Mouse (Mus musculus): Measurements from ENCODE around the gene Slbp.

The Slbp gene

GRCm38 (mm10) chr5:33657251-33657786, 4.9 kb upstream of the Slbp start:
- TF ChIP-seq GATA4 (IDR thresholded peaks at IDR 0.05; ENCODE audit: insufficient replicate concordance, low read length), result no peak

DNA sequence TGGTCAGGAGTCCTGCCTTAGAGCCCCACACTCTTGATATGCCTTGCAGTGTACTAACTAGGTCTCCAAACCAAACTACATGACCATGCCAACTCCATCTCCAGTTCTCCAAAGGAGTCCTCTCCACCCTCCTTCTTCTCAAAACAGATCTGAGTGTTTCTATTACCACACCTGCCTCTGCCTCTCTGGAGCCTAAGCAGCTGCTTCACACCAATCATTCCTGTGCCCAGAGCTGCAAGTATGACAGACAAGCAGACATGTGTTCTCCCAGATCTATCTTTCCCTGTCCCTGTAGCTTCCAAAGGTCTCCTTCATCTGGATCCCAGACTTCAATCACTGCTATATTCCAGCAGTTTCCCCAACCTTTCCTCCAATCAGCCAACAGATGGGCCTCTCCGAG, 4.4 kb upstream of the Slbp start:
- TF ChIP-seq GATA4 (IDR thresholded peaks at IDR 0.05; ENCODE audit: insufficient replicate concordance, low read length), result no peak

- TF ChIP-seq GATA4 (IDR thresholded peaks at IDR 0.05; ENCODE audit: insufficient replicate concordance, low read length), result no peak
Observed at GRCm38 (mm10) chr5:33655251-33655840, 3.0 kb upstream of the Slbp start.

DNA sequence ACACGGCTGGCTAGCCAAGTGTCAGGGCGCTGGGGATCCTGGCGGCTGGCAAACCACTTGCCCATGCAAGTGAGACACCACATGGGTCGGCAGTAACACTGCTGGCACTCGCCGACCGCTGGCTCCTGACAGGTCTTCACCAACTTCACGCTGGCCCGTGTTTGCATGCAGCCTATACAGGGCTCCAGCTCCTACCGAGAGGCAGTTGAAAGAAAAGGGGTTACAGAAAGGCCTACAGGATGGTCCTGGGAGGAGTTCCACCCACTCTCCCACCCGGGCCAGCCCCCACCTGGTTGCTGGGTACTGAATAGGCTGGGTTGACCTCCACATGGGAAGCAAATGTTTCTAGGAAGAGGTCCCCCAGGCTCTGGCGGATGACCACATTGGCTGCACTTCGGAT, 2.0 kb upstream of the Slbp start:
- TF ChIP-seq GATA4 (IDR thresholded peaks at IDR 0.05; ENCODE audit: insufficient replicate concordance, low read length), result no peak

DNA sequence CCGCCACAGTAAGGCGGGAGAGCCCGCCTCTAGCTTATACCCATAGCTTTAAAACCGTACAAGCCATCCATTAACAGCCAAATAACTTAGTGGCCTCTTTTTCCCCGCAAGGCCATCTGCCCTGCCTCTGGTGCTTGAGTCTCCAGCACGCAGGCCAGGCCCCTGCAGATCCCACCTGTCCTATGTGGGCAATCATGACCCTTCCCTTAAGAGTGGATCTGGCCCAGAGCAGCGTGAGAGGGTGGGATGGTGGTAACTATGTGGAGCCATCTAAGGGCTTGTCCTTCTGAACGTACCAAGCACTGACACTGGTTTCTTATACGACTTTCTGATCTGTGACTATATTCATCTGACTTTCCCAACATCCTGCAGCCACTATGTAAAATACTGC, 404 bp upstream of the Slbp start:
- TF ChIP-seq GATA4 (IDR thresholded peaks at IDR 0.05; ENCODE audit: insufficient replicate concordance, low read length), result no peak

DNA sequence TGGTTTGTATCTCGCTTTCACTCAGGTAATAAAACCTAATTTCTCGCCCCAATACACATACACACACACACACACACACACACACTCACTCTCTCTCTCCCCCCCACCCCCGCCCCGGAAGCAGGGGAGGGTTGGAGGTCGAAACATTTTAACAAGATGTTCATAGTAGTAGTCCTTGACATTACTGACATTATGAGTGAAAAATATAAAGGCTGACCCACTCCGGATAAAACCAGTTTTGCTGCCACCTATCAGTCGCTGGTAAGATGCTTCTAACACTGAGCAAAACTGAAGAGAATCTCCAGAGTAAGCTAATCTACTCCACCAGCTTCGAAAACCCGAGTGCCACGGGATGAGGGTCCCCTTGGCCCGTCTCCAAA, 843 bp downstream of the Slbp start:
- no peak for TF ChIP-seq GATA4 (IDR thresholded peaks at IDR 0.05; ENCODE audit: insufficient replicate concordance, low read length)

GRCm38 (mm10) chr5:33651017-33651416, 1.4 kb downstream of the Slbp start:
- TF ChIP-seq GATA4 (IDR thresholded peaks at IDR 0.05; ENCODE audit: insufficient replicate concordance, low read length), result no peak

DNA sequence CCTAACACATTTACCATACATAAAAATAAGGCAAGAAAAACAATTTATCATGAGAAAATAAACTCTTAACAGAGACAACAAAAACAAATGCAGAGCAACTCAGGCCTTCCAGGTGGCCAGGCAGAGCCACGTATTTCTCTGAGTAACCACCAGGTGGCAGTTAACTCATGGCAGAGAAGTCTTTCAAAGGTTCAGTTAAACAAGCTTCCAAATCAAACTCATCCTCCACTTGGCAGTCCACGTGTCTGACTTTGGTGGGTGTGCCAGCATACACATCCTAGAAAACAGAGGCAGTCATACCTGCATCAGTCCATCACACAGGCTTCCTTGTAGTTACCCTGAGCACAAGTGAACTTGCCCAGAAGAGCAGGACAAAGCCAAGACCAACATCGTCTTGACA, 11.7 kb downstream of the Slbp start:
- no peak for TF ChIP-seq GATA4 (IDR thresholded peaks at IDR 0.05; ENCODE audit: insufficient replicate concordance, low read length)

DNA sequence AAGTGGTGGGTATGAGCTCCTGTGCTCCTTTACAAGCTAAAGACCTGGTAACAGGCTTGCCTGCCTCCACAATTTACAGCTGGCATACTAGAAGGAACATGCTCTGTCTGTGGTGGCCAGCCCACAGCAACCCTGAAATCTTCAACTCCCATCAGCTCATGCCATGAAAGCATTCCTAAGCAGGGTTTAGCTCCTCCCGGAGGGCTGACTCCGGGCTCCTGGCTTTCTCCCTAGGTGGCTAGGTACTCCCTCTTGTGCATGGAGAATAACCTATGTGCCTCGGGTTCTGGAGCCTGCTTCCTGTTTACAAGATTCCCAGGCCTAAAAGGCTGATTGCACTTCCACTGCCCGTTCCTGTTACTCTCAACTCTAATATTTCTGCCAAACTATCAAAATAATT, 13.5 kb downstream of the Slbp start:
- TF ChIP-seq GATA4 (IDR thresholded peaks at IDR 0.05; ENCODE audit: insufficient replicate concordance, low read length), result peak; percentile 59; the same call in 1 of the 2 replicates

- no peak for TF ChIP-seq GATA4 (IDR thresholded peaks at IDR 0.05; ENCODE audit: insufficient replicate concordance, low read length)
Observed at GRCm38 (mm10) chr5:33637606-33638350, 14.6 kb downstream of the Slbp start.

DNA sequence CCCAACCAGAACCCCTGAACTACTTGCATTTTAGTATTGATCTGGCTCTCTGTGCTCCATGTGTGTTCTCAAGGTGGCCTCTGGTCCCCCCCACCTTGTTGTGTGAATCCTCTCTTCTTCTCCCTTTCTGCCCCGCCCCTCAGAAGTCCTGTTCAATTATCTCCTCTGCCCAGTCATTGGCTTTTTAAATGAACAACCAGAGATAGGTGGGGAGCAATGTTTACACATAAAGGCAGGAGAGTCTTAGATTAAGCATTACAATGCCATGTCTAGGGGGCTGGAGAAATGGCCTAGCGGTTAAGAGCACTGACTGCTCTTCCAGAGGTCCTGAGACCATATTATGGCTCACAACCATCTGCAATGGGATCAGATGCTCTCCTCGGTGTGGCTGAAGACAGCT, 17.0 kb downstream of the Slbp start:
- TF ChIP-seq GATA4 (IDR thresholded peaks at IDR 0.05; ENCODE audit: insufficient replicate concordance, low read length), result no peak

GRCm38 (mm10) chr5:33632526-33632925, 19.8 kb downstream of the Slbp start:
- no peak for TF ChIP-seq GATA4 (IDR thresholded peaks at IDR 0.05; ENCODE audit: insufficient replicate concordance, low read length)

DNA sequence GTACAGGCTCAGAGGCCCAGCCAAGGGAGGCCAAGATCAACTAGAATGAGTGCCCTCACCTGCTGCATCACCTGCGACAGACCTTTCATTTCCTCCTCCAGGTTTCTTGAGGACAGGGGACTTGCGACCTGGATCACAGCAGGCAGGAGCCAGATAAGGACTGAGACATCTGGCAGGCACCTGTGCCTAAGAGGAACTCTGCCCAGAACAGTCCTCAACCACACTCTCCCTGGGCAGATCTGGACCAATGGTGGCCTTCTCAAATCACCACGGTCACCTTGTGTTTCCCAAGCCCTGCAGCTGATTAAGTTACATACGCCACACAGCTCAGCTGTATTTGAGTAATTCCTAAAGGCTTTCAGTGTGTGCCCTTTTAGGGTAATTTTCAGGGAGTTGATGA, 21.8 kb downstream of the Slbp start:
- no peak for TF ChIP-seq GATA4 (IDR thresholded peaks at IDR 0.05; ENCODE audit: insufficient replicate concordance, low read length)

- TF ChIP-seq GATA4 (IDR thresholded peaks at IDR 0.05; ENCODE audit: insufficient replicate concordance, low read length), result no peak
Observed at GRCm38 (mm10) chr5:33630061-33630460, 22.3 kb downstream of the Slbp start.

DNA sequence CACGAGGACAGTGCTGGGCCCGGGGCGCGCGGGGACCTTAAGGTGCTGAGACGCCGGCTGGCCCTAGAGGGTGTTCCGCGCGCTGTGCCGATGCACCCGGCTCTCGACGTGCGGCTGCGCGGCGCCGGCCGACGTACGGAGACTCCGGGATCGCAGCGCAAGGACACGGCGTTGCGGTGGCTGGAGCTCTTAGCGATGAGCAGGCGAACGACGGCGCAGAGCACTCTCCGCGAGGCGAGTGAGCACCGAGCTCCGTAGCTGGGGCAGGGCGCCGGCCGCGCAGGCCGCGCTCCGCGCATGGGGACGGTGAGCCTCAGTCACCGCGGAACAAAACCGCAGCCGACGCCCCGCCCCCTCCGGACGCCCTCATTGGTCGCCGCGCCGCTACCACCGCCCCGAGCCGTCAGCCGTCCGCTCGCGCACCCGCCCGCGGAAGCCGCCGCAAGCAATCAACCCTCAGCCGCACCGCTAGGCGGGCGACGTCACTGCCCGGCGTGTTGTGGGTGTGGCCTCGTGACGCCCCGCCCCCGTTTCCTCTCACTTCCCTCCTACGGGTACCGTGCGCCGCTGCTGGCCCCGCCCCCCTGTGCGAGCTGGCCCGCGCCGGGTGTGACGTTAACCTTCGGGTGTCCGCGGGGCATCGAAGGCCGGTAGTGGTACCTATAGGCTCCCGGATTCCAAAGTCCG, 22.9 kb downstream of the Slbp start, which contains the start of the genes Fam53a and Gm9903:
Gene Fam53a (minus strand): TSS at position 335 of the 687 bp plus-strand sequence.
Gene Gm9903 (plus strand): TSS at position 625 of the 687 bp plus-strand sequence.
- no peak; the same call in 1 of the 2 replicates for TF ChIP-seq GATA4 (IDR thresholded peaks at IDR 0.05; ENCODE audit: insufficient replicate concordance, low read length)

DNA sequence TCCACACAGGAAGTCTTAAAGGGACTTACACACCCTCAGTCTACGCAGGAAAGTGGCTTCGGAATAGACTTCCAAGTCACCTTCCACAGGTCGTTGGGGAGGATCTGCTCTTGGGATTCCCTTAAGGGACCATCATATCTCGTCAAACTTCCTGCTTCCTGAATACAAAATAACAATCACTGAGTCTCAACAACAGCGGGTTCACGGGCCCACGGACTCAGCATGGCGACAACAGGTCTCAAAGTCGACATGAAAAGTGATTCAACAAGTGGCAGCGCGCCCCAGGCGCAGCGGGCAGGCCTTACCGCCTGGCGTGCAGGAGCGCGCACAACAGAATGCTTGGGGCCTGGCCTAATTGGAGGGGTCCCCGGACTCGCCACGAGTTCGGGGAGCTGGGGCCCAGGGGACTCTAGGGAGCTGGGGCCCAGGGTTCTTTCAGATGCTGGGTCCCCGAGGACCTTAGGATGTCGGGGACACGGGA, 23.5 kb downstream of the Slbp start:
- no peak for TF ChIP-seq GATA4 (IDR thresholded peaks at IDR 0.05; ENCODE audit: insufficient replicate concordance, low read length)

Measured in liver, adult (tissue).